Mouse (Mus musculus) MEL-GATA-1-ER (cell line): ENCODE measurements at regions not wholly inside any gene's neighbourhood (a gene's known extent, or its start where the extent isn't known, plus 50 kb on each side); places are given as distances from the start of the nearest gene placed in this dataset.

Source experiments
- DNase-seq: peaks from one replicate; pipeline ENCODE4 v3.0.0-alpha.2; 2012; ENCODE audit warnings: low read depth; ENCODE audit errors: extremely low read depth

DNA sequence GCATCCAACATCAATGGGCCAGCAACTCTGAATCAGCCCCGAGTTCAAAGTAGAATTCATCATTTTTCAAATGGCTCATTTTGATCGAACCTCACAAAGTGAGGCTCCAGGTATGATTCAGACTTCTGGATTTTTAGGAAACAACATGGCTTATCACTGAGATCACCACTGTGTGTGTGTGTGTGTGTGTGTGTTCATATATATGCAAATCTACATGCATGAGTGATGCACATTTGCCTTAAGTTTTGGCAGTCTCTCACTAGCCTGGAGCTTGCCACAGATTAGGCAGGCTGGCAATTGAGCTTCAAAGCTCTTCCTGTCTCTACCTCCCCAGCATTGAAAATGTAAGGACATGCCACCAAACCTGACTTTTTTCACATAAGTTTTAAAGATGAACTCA, 195.1 kb upstream of the Mindy3 start:
- DNase-seq: no peak

DNA sequence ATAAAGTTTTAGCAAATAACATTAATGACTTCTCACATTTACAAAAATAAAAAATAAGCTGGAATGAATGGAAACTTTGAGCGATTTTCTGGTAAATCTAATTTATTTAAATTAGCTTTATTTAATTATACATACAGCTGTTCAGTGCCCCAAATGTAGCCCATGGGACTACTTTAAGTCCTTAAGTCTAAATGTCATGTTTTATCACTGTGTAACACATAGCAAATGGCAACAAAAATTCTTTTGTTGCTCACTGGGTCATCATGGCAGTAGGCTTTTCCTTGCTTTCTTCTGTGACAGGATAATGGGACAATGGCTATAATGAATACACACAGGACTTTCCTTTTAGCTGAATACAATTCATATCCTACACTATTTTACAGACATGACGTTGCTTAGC, 194.6 kb upstream of the Mindy3 start:
- DNase-seq: no peak

DNA sequence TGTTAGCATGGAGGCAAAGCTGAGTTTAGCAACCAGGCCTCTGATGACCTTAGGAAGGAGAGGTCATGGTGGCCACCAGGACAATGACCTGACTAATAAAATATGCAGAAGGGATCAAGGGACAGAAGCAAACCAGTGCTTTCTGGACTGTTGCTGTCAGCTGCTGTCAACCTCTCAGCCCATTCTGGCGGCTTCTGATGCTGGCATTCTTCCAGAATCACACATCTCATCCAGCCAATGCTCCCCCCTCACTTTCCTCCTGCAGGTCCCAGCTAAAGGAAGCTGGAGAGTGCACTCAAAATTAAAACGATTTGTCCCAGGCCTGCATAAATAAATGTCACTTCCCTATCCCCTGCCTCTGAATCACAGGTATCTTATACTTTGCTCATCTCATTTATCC, 163.3 kb upstream of the Mindy3 start:
- no peak for DNase-seq

DNA sequence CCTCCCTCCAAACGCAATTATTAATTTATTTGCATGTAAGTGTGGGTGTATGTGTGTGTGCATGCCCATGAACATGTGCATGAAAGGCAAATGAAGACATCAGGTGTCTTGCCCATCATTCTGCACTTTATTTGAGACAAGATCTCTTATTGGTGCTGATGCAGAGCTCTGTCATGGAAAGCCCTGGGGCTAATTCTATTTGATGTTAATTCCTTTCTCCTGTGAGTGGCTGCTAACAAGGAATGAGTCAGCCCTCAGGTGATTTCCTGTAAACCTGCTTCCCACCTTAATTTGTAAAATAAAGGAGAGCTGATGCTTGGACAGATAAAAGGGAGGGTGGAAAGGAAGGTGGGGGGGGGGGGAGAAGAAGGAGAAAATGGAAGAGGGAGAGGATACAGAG, 138.5 kb upstream of the Mindy3 start:
- no peak for DNase-seq

DNA sequence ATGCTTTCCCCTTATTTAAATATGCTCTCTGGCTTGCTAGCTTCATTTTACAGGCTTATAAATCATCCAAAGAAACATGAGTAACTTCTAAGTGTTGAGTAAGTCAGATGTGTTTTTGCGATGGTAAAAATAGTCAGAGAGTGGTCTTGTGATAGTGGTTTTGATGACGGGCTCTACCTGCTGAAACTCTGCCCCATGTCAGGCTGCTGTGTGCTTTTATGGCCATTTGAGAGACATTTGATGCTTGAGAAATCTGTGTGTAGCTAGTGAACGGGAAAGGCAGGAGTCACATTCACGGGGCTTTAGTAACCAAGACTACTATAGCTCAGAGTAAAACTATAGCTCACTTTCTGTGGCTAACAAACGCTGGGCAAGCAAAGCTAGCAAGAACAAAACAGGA, 103.1 kb upstream of the Mindy3 start:
- DNase-seq: no peak

DNA sequence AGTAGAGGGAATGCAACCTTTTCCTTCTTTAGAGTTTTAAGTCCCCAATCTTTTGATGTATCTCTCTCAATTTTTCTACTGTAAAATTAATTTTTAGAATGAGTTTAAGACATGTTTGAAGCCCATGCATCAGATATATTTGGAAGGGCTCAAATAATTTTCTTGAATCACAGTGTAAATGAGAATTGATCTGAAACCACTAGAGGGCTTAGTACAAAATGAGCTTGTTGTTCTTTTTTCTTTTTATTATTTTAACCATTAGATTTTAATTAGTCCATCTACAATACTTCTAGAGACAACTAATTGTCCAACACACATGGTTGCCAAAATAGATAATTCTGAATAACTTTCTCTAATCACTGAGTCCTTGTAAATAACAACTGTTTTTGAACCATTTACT, 102.5 kb upstream of the Mindy3 start:
- DNase-seq: no peak

DNA sequence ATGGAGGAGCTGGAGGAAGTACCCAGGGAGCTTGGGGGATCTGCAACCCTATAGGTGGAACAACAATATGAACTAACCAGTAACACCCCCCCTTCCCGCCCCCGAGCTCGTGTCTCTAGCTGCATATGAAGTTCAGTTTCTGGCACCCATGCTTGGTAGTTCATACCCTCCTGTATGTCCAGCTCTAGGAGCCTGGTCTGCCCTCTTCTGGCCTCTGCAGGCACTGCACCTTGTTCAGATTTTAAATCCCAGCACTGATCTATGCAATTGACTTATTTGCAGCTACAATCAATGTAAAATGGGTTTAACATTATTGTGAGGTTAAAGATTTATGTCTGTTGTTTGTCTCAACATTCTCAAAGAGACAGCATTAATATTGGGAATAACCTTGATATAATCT, 73.1 kb upstream of the Mindy3 start:
- peak; percentile 16 for DNase-seq

DNA sequence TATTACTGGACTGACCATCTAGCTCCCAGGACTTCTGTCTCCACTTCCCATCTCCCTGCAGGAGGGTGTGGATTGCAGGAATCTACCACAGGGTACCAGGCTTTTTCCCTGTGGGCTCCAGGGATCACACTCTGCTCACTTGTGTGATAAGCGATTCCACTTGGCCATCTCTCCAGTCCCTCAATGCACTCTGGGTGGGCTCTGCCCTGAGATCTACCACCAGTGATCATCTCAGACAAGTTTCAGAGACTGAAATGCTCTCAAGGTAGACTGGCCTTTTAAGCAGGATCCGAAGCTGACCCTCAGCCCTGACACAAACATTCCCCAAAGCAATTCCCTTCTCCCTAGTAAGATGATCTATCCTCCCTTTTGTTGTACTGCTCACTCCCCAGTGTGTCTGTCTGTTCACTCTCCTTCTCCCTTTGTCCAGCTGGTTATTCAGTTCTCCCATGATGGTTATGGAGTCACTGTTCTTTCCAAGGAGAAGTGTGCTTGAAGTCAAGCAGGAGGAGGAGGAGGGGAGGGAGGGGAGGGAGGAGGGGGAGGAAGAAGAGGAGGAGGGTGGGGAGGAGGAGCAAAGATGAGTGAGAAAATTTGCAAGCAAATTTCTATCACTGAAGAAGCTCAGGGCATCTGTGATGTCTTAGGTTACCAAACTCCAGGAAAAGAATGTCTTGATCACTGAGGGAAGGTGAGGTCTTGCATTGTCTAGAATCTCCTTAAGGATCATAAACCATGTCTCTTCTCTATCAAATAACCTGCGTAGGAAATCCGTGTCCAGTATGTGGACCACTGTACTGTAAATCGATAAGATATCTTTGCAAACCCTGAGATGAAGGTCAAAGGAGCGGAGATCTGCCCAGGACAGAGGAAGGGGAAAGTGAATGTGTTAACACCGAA, 50.4 kb upstream of the Mindy3 start:
- DNase-seq: no peak
